Mouse (Mus musculus): ENCODE data around the gene Sgms1.

DNA sequence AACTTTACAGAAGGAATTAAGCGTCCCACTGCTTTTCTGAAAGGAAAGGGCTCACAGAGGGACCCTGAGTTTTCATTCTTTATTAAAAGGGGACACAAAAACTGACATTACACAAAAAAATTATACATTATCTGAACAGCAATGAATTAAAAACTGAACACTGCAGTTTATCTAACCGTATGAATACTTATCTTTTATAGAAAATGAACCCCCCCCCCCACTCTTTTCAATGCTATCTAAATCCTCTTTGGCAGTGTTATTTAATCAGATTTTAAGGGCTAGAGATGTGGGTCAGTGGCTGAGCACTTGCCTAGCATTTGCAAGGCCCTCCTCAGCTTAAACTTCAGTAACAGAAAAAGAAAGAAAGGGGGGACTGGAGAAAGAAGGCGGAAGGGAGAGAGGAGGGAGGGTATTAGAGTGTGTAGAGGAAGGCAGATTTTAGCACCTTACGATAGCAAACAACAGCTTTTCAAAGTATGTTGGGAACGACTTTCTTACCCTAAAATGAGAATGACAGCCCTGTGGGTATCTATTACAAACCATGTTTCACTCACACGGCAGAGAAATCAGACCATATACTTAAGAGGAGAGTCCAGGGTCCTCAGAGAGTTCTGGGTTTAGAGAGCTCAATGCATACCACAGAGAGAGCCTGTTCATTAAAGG lies 215.9 kb downstream of the Sgms1 start:
- TF ChIP-seq POLR2A (IDR thresholded peaks at IDR 0.05; ENCODE audit: borderline replicate concordance, low read depth, low read length) (no peak), CTCF (IDR thresholded peaks at IDR 0.05; ENCODE audit: low read depth, low read length) (no peak)
